Mouse (Mus musculus) heart, embryonic 15.5 days (tissue): ENCODE data around the gene Incenp. TPM values are rescaled to one million over a fixed set of nuclear protein-coding genes. Genes with fewer than 3 reads are reported as not detected.

Source experiments
- ATAC-seq: fragments of 200-750 bp; cut with Nextera tagmentation; replicated peaks from 2 replicates; pipeline ENCODE4 v1.8.0; 2017; ENCODE audit warnings: low read depth, moderate TSS enrichment; ENCODE audit not compliant: insufficient number of reproducible peaks, insufficient read depth, low FRiP score
- H3K27ac ChIP-seq: fragments of 300-500 bp; sonication (generic); 2 replicates; pipeline ENCODE4 v1.5.1; 2015; ENCODE audit warnings: mild to moderate bottlenecking, inconsistent platforms
- H3K27me3 ChIP-seq: fragments of 300-500 bp; sonication (generic); 2 replicates; pipeline ENCODE4 v1.6.1; 2015; ENCODE audit warnings: inconsistent platforms
- H3K36me3 ChIP-seq: fragments of 300-500 bp; sonication (generic); 2 replicates; pipeline ENCODE4 v1.6.1; 2015; ENCODE audit warnings: mild to moderate bottlenecking, inconsistent platforms
- H3K4me1 ChIP-seq: fragments of 300-500 bp; sonication (generic); replicated peaks from 2 replicates; pipeline ENCODE4 v1.6.1; 2015; ENCODE audit warnings: inconsistent platforms
- H3K4me2 ChIP-seq: fragments of 300-500 bp; sonication (generic); 2 replicates; pipeline ENCODE4 v1.6.1; 2015; ENCODE audit warnings: inconsistent platforms, mild to moderate bottlenecking, moderate library complexity
- H3K4me3 ChIP-seq: fragments of 300-500 bp; sonication (generic); 2 replicates; pipeline ENCODE4 v1.5.1; 2015; ENCODE audit warnings: mild to moderate bottlenecking, inconsistent platforms
- H3K9ac ChIP-seq: fragments of 300-500 bp; sonication (generic); 2 replicates; pipeline ENCODE4 v1.6.1; 2015; ENCODE audit warnings: mild to moderate bottlenecking, inconsistent platforms
- H3K9me3 ChIP-seq: fragments of 300-500 bp; sonication (generic); replicated peaks from 2 replicates; pipeline ENCODE4 v1.6.1; 2016; ENCODE audit warnings: inconsistent platforms
- WGBS: fragments of 180-500 bp; shearing (Covaris S2); methylation state at CpG from one replicate; pipeline ENCODE4 v1.1.7; 2015; ENCODE audit warnings: mixed read lengths; 5-methylcytosine and 5-hydroxymethylcytosine counted together
- polyA plus RNA-seq: library from polyadenylated mRNA; unstranded; fragments of >200 nt; fragmentation: Nextera tagmentation; extraction: Ambion mirVana; gene quantifications from 2 replicates; pipeline ENCODE4 v1.2.1, GENCODE M21; 2015

Gene Incenp
- polyA plus RNA-seq = 56.9 and 72.6 TPM in 2 replicates

- Histone ChIP-seq H3K36me3 (peaks cover 13% of the 10 kb centered on the region), H3K4me1 (peaks cover 32% of the 10 kb centered on the region), H3K9me3 (no peaks in the 10 kb centered on the region), H3K4me3 (peak within 1 kb of the TSS; percentile 91), H3K27ac (peak within 1 kb of the TSS; percentile 92), H3K9ac (peak within 1 kb of the TSS; percentile 80), H3K4me2 (peak within 1 kb of the TSS; percentile 83), H3K27me3 (no peaks in the 10 kb centered on the region)
- ATAC-seq = peak; percentile 97
- whole genome bisulfite sequencing = under 1% methylated on average over 58 of the region's 58 CpGs
Measured at GRCm38 (mm10) chr19:9899072-9899779, at the start of gene Incenp. Gene Incenp (minus strand): TSS chr19:9899551.

GRCm38 (mm10) chr19:9946986-9947385 is 47.6 kb upstream of the Incenp start:
- no peak overlapping the region for H3K4me3 ChIP-seq
- no peaks in the 10 kb centered on the region for H3K36me3 ChIP-seq
- H3K27ac ChIP-seq = peak overlapping the region; percentile 37; the same call in 1 of the 2 replicates
- H3K9me3 ChIP-seq = no peaks in the 10 kb centered on the region
- peak; percentile 41; the same call in 1 of the 2 replicates for ATAC-seq
- H3K4me2 ChIP-seq = no peak overlapping the region
- WGBS = 59% methylated on average over 3 of the region's 3 CpGs
- H3K27me3 ChIP-seq = no peaks in the 10 kb centered on the region
- H3K4me1 ChIP-seq = peaks cover 26% of the 10 kb centered on the region
- no peak overlapping the region for H3K9ac ChIP-seq

DNA sequence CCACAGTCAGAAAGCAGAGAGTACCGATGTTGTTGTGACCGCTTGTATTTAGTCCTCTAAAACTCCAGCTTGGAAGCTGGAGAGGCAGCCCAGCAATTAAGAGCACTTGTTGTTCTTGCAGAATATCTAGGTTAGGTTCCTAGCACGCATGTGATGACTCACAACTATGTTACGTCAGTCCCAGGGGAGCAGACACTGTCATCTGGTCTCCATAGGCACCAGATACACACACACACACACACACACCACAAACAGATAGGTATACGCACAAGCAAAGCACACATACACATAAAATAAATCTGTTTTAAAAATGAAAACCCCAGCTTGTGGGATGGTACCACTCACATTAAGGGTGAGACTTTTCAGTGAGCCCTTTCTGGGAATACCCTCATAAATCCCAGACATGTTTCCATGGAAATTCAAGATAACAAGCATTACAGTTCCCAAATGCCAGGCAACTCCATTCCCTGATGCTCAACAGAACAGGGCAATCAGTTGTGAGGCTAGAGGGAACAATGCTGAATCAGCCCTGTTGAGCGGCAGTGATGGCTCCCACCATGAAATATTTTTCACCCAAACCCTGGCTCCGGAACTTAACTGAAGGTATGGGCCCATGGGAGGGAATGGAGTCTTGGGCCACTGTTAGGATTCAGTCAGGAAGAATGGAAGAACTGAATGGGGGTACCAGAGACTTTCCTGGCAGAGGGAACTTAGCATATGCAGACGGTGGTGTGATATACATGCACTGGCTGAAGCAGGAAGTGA is 46.6 kb upstream of the Incenp start:
- no peak for ATAC-seq

DNA sequence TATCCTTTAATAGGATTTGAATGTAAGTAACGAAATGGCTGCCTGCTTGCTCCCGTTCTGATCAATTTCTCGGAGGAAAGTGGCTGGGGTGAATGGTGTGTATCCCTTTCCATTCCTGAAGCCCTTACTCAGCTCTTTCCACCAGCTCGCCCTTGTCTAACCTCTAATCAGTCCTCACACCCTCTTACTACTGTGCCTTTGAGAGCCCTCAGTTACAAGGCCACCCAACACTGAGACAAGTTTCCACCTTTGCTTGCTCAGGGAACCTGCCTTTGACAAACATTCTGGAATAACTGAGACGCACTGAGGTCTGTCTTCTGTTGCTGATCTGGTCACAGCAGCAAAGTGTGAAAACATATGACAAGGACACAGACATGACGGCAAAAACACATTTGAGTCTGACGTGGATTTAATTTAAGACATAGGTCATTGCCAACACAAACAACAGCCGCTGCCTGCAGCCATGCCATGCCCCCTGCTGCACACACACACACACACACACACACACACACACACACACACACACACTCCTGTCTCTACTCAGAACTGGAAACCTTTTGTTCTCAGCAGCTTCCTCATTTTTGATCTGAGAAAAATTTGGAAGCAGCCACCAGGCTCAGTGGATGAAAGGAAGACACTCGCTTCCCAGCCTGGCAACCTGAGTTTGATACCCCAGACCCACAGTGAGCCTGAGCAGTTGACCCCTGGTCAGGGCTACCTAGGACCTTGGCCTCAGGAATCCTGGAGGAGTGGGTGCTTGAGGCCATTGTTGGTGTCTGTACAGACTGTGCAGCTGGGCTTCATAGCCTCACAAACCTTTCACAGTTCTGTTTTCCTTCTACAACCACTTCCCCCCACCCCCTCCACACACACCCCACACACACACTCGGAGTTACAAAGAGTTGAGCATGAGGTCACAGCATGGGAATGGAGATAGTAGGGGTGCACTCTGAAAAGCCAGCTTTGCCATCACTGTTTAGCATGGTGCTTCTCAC is 43.5 kb upstream of the Incenp start:
- ATAC-seq = 0 out of 2 replicates have a peak, but pooled peaks have one; percentile 28
- no peak overlapping the region for H3K4me2 ChIP-seq

More for the DNA sequence above, 46.6 kb upstream of the Incenp start:
- WGBS = 67% methylated on average over 8 of the region's 8 CpGs
- no peaks in the 10 kb centered on the region for H3K36me3 ChIP-seq
- H3K4me1 ChIP-seq = peaks cover 26% of the 10 kb centered on the region
- peak overlapping the region; percentile 37; the same call in 1 of the 2 replicates for H3K27ac ChIP-seq
- no peak overlapping the region for H3K9ac ChIP-seq
- no peak overlapping the region for H3K4me2 ChIP-seq
- H3K9me3 ChIP-seq = no peaks in the 10 kb centered on the region
- H3K27me3 ChIP-seq = no peaks in the 10 kb centered on the region
- H3K4me3 ChIP-seq = no peak overlapping the region

DNA sequence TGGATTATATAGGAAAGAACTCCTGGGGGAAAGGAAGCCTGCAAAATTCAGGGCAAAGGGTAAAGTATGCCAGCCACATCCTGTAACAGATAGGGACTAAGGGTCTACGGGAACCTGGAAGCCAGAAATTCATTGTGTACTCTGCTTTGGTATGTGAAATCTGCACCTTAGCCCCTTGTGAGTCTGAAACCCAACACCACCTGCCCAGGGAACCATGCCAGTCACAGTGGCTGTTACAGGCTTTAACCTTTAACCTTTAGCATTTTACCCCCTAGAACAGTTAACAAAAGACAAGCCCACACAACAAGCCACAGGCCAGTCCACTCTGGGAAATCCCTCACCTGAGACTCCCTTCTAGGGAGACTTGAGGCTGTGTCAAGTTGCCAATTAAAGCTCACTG is 42.5 kb upstream of the Incenp start:
- H3K4me3 ChIP-seq = no peak overlapping the region
- no peak overlapping the region for H3K27ac ChIP-seq
- no peak for ATAC-seq
- H3K4me1 ChIP-seq = peaks cover 29% of the 10 kb centered on the region
- H3K9ac ChIP-seq = no peak overlapping the region
- no peaks in the 10 kb centered on the region for H3K36me3 ChIP-seq
- no peak overlapping the region for H3K4me2 ChIP-seq
- no peaks in the 10 kb centered on the region for H3K27me3 ChIP-seq
- H3K9me3 ChIP-seq = no peaks in the 10 kb centered on the region
- 50% methylated on average over 1 of the region's 1 CpGs for WGBS

More for the DNA sequence above, 43.5 kb upstream of the Incenp start:
- Histone ChIP-seq H3K4me3 (no peak overlapping the region), H3K4me1 (peaks cover 33% of the 10 kb centered on the region), H3K27ac (peak overlapping the region; percentile 58), H3K27me3 (no peaks in the 10 kb centered on the region), H3K9me3 (no peaks in the 10 kb centered on the region), H3K36me3 (no peaks in the 10 kb centered on the region), H3K9ac (no peak overlapping the region)
- 35% methylated on average over 10 of the region's 10 CpGs for WGBS

DNA sequence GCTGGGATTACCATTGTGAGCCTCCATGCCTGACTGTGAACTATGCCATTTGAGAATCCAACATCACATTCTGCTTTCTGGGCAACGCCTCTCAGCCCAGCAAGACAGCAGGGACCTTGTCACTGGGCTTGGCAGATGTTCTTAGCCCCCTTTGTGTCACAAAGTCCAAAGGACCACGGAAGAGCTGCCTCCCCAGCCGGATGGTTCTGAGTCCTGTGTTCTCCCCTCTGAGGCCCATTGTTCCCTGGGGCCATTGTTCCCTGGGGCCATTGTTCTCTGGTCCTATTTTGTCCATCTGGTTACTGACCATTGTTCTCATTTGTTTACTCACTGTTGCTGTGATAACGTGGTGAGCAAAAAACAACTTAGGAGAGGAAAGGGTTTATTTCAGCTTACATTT is 41.6 kb upstream of the Incenp start:
- no peaks in the 10 kb centered on the region for H3K9me3 ChIP-seq
- ATAC-seq = no peak
- no peak overlapping the region for H3K27ac ChIP-seq
- H3K4me1 ChIP-seq = peaks cover 25% of the 10 kb centered on the region
- WGBS = 65% methylated on average over 4 of the region's 4 CpGs
- H3K4me3 ChIP-seq = no peak overlapping the region
- no peaks in the 10 kb centered on the region for H3K27me3 ChIP-seq
- H3K36me3 ChIP-seq = no peaks in the 10 kb centered on the region
- no peak overlapping the region for H3K4me2 ChIP-seq
- no peak overlapping the region for H3K9ac ChIP-seq

GRCm38 (mm10) chr19:9939841-9940240 is 40.5 kb upstream of the Incenp start:
- Histone ChIP-seq H3K27ac (no peak overlapping the region), H3K4me1 (peaks cover 22% of the 10 kb centered on the region), H3K27me3 (no peaks in the 10 kb centered on the region), H3K9me3 (no peaks in the 10 kb centered on the region), H3K4me3 (no peak overlapping the region), H3K36me3 (no peaks in the 10 kb centered on the region), H3K9ac (no peak overlapping the region), H3K4me2 (no peak overlapping the region)
- WGBS = 73% methylated on average over 7 of the region's 7 CpGs
- no peak for ATAC-seq

DNA sequence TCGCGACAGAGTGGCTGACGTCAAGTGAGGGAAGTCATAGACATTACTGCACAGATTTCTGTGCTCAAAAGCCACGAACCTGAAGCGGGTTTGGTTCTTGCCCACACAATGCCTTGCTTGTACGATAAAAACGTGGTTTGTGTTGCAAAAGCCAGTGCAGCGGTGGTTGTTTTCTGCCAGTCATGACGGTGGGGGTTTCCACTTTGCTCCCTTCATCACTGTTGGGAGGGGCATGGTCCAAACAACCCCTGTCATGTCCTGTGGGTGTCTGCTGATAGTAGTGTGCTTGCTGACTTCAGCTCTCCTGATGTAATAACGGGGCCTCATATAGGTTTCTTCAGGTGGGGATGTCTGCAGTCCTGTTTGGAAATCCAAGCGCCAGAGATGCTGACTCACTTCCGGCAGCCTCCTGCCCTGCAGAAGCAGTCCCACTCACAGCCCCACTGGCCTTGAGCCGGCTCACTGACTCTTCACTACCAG is 39.5 kb upstream of the Incenp start:
- Histone ChIP-seq H3K9ac (no peak overlapping the region), H3K27me3 (no peaks in the 10 kb centered on the region), H3K9me3 (no peaks in the 10 kb centered on the region), H3K4me2 (peak overlapping the region; percentile 22), H3K4me3 (no peak overlapping the region), H3K36me3 (no peaks in the 10 kb centered on the region), H3K4me1 (peaks cover 22% of the 10 kb centered on the region), H3K27ac (peak overlapping the region; percentile 13)
- ATAC-seq = no peak
- 49% methylated on average over 13 of the region's 13 CpGs for WGBS

DNA sequence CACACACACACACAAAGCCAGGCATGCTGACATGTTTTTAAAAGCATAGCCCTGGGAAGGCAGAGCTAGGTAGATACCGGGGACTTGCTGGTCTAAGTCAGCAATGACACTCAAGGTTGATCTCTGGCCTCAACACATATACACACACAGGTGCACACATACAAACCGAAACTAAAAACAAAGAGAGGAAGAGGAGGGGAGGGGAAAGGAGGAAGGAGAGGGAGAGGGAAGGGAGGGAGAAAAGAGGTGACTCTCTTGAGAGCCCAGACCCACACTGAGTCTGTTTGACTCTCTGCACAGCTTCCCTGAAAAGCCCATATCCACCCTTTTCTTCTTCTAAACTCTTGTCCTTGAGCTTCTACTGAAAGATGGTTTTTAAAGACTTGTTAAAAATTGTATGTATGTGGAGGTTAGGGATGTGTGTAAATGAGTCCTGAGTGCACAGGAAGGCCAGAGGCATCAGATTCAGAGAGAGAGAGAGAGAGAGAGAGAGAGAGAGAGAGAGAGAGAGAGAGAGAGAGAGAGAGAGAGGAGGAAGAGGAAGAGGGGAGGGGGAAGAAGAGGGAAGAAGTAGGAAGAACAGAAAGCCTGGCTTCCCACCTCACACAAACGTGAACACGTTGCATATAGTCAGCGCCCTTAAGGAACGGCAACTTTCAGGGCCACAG is 38.9 kb upstream of the Incenp start:
- peaks cover 18% of the 10 kb centered on the region for H3K4me1 ChIP-seq
- H3K36me3 ChIP-seq = no peaks in the 10 kb centered on the region
- WGBS = 63% methylated on average over 6 of the region's 6 CpGs
- H3K4me3 ChIP-seq = no peak overlapping the region
- H3K9me3 ChIP-seq = no peaks in the 10 kb centered on the region
- H3K27me3 ChIP-seq = no peaks in the 10 kb centered on the region
- H3K27ac ChIP-seq = peak overlapping the region; percentile 27
- H3K4me2 ChIP-seq = peak overlapping the region; percentile 22
- ATAC-seq = no peak
- no peak overlapping the region for H3K9ac ChIP-seq

DNA sequence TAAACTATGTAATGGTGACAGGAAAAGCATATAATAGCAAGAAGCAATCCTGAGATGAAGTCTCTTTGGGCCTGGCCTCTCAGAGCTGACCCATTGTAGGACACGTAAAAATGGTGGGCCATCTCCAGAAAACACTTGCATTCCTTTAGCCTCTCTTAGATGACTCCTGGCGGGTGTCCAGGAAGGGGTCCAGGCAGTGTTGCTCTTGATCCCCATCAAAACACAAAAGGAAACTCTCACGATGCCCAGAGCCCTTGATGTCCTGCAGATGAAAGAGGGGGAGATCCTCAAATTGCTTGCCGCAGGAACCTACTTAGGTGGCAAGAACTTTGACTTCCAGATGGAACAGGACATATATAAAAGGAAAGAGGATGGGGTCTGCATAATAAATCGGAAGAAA is 38.1 kb upstream of the Incenp start:
- Histone ChIP-seq H3K4me2 (no peak overlapping the region), H3K36me3 (no peaks in the 10 kb centered on the region), H3K4me3 (no peak overlapping the region), H3K9me3 (no peaks in the 10 kb centered on the region), H3K27me3 (no peaks in the 10 kb centered on the region), H3K9ac (no peak overlapping the region), H3K27ac (no peak overlapping the region), H3K4me1 (peaks cover 9% of the 10 kb centered on the region)
- 64% methylated on average over 5 of the region's 5 CpGs for WGBS
- ATAC-seq = no peak
